Mouse (Mus musculus): ENCODE measurements around the gene Ascl5.

Gene Ascl5

DNA sequence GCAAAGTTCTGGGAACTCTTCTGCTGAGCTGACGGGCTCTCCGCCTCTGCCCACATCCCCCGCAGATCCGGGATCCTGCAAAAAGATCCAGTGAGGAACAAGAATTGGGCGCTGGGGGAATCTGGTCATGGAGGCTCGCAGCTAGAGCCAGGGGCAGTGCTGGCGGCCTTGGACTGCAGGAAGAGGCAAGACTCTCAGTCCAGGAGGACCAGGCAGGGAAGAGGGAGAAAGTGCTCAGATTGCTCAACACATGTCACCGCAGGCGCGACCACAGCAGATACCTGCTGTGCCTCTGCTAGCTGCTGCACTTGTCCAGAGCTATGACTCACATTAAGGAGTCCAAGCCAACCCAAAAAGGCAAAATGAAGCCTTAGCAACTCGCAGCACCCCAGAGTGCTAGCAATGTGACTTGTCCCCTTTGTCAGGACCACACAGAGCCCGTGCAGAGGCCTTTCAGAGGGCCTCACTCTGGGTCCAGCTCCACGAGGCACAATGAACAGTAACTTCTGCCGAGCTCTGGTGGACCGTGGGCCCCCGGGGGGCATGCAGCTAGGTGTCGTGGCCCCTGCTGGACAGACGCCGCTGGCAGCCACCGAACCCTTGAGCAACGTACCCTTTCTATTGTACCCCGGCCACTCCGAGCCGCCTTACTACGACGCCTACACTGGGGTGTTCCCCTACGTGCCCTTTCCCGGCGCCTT, at the start of gene Ascl5:
Ascl5 (plus strand) TSS at position 493 of the 701 bp plus-strand sequence.
- DNase-seq (ENCODE audit: low read depth, low spot score), result no peak

DNA sequence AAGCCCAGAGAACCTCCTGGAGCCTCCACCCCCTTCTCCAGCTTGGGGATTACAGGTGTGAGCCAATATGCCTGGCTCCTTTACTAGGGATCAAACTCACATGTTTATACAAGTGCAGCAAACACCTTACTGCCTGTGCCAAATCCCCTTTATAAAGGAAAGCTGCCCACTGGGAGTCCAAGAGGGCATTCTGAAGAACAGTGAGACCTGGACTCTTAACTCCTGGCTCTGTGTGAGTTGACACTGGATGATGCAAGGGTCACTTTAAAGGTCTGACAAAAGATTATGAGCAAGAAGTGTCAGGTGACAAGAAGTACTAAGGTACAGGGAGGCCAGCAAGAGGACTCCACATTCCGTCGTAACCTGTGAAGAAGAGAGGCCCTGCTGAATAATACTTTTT, 49.2 kb upstream of the Ascl5 start:
- no peak for DNase-seq (ENCODE audit: low read depth, low spot score)

DNA sequence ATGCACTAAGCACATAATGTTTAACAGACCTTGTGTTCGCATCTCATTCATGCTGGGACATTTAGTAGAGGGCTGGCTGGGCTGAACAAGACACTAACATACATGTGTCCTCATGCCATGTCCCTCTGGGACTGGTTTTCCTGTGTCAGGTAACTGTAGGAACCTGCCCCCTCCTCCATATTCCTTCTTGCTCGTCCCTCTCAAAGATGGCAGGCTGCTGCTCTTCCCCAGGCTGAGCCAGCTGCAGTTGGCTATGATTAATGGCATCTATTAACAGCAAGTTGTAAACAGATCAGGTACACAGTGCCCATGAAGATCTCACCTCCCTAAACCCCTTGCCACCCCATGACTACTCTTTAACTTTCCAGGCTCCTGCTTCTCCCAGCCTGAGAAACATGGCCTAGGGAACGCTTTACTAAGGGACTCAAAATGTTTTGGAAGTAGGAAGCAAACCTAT, 44.3 kb upstream of the Ascl5 start, which contains the start of gene Igfn1:
Igfn1 (minus strand) TSS at position 51 of the 457 bp plus-strand sequence.
- no peak for DNase-seq (ENCODE audit: low read depth, low spot score)

DNA sequence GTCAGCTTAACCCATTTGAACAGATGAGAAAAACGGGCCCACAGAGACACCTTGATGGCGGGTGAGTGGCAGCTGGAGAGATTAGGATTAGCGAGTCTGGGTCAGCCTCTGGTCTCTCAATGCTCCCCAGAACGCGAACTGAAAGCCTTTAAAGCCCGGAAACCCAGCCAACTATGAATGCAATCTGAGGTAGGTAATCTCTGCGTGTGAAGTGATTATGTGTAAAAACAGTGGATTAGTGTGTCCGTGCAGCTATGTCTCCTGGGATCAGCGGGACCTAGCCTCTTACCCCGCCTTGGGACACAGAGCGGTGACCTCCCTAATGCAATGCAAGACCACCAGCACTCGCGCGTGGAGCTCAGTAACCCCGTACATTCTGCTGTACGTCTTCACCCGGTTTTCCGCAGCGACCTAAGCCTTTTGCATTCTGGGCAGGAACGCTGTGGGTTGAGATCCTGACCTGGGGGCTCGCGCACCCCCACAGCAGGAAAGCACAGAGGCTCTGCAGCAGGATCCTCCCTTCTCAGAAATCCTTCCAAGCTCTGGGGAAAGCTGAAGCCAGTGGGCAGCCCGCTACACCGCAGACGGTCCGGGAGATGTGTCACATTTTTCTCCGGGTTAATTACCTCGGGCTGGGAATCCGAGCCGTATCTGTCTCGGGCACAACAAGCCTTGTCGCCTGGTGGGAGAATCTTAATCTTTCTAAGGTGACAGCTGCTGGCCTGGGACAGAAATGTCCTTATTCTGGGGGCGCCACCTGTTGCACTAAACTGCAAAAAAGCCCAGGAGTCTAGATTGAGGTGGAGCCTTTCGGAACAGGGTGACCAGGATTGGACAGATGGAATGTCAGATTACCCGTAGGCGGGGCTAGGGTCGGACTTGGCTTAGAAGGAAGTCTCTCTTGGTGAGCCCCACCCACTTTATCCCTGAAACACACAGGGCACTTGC, 43.1 kb upstream of the Ascl5 start, which contains the start of gene Tmem9:
Tmem9 (plus strand) TSS at position 940 of the 948 bp plus-strand sequence.
- no peak for DNase-seq (ENCODE audit: low read depth, low spot score)

DNA sequence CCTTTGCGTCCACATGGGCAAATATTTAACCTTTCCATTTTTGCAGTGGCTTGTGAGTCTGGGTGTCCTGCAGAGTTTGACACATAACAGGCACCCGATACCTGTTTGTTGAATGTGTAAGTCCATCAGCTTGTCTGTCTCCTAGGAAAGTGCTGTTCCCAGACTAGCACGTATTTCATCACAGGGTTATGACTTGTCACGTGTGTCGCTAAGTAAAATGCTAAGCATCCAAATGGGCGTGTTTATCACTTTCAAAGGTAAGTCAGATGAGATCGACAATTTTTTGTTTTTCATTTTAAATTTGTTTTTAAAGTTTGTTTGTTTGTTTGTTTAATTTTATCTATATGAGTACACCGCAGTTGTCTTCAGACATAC, 42.5 kb upstream of the Ascl5 start:
- no peak for DNase-seq (ENCODE audit: low read depth, low spot score)

DNA sequence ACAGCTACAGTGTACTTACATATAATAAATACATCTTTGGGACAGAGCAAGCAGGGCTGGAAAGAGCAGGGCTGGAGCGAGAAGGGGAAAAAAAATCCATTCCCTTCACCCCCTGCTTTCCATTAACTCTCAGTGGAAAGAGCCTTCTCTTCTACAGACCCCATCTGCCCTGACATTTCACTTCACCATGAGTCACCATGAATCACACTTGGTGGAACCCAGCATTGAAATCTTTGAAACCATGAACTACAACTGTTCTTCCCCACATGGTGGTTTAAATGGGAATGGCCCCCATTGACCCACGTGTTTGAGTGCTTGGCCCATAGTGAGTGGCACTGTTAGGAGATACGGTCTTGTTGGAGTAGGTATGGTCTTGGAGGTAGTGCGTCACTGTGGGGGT, 40.4 kb upstream of the Ascl5 start:
- no peak for DNase-seq (ENCODE audit: low read depth, low spot score)

DNA sequence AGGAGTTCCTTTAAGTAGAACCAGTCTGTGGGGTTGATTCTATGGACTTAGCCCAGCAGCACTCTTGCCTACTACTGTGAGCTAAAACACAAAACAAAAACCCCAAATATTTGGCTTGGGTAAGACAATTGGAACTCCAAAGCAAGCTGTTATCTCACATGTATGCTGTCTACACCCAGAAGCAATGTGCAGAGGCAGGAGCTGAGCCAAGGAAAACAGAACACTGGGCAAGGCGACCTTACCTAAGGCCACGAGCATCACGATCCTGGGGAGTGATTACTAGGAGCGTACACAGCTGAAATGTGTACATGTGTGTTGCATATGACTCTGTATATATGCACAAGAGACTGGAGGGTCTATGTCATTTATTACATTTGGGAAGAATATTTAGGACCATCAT, 37.1 kb upstream of the Ascl5 start:
- DNase-seq (ENCODE audit: low read depth, low spot score), result no peak

DNA sequence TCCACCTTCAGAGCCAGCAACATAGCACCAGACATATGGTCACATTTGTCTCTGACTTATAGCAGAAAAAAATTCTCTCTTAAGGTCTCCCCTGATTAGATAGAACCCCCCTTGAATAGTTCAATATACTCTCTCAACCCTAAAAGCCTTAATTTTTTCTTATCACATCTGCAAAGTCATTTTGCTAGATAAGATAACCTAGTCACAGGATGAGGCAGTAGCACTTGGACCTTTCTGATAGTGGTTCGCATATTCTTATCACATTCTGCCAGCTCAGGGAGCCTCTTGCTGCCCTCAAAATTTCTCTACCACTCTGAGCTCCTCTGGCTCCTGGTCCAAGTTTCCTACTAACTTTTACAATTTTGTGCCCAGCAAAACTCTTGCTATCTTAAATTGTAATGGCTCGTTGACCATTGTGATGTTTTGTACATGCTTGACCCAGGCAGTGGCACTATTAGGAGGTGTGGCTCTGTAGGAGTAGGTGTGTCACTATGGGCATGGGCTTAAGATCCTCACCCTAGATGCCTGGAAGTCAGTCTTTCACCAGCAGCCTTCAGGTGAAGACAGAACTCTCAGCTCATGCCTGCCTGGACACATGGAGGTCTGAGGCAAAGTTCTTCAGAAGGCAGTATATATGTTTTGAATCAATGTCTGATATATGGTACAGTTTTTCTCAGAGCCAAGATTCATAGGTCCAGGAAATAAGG, 35.7 kb upstream of the Ascl5 start:
- no peak for DNase-seq (ENCODE audit: low read depth, low spot score)

DNA sequence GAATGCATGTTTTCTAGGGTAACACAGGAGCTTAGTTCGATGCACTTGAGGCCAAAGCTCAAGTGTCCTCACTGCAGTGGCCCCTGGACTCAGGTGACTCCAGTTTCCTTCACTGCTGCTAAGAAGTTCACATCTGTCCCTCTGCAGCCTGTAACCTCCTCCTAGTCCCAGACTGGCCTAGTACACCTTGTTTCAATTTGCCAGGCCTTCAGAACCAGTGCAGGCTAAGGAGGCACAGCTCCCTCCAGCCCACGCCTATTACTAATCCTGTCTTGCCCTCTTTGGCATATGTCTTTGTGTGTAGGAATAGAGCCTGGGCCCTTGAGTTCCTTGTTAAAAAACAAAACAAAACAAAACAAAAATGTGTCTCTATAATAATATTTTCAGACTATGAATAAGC, 33.3 kb upstream of the Ascl5 start:
- DNase-seq (ENCODE audit: low read depth, low spot score), result no peak

DNA sequence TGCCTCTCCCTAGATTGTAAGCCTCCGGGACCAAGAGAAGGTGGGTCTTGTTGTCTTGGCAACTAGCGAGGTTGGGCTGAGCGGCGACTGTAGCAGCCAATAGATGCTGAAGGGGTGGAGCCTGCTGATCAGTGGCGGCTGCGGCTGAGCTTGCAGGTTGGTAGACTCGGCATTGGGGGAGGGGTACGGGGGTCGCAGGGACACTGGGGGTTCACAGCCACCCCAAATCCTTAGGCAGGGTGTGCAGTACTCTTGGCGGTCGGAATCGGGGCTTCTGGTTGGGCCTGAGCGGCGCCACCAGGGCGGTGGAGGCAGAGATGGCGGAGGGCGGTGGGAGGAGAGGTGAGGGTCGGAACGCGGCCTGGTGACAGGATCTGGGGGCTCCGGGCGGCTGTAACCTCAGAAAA, 32.7 kb upstream of the Ascl5 start:
- peak; percentile 96 for DNase-seq (ENCODE audit: low read depth, low spot score)

DNA sequence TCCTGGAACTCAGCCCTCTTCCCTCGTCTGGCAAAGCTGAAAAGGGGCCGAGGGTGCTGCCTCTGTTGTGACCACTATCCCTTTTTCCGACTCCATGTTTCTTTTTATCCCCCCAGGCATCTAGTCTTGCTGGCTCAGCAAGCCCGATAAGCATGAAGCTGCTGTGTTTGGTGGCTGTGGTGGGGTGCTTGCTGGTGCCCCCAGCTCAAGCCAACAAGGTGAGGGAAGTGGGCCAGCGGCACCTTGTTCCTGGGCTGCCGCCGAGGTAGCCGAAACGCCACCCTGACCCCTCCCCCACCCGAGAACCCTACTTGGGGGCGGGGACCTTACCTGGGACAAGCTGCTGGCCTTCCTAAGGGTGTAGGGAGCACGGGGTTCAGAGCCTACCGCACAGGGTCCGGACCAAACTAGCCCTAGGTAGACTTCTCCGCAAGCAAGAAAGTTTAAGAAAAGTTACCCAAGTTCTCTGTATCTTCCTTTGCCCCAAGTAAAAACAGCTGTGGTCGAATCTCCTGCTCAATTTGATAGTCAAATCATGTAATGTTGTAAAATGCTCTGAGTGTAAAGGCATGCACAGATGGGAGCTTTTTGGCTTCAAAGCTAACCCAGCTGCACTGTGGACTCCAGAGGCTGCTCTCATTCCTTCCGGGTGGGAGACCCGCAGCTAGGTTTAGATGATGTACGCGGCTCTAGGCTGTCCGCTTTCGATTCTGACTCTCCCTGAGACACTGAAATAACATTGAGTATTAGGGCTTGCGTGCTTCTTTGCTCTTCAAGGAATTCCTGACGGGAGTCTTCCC, 32.0 kb upstream of the Ascl5 start:
- no peak for DNase-seq (ENCODE audit: low read depth, low spot score)

DNA sequence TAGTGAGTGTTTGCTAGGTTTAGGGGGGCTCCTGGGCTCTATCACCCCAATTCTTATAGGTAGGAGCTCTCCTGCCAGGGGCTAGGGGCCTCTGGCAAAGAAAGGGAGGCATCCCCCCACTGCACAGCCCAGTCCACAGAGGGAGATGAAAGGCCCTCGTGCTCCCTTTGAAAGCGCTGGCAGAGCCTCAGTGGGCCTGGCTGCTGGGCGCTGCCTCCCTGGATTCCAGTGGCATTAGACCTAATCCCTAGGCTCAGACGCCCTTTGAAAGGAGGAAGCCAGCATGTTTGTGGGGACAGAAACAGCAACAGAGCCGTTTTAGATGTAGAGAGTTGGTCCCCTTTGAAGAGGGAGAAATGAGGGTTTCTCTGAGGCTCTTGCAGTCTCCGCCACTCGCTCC, 20.4 kb upstream of the Ascl5 start:
- DNase-seq (ENCODE audit: low read depth, low spot score), result no peak

DNA sequence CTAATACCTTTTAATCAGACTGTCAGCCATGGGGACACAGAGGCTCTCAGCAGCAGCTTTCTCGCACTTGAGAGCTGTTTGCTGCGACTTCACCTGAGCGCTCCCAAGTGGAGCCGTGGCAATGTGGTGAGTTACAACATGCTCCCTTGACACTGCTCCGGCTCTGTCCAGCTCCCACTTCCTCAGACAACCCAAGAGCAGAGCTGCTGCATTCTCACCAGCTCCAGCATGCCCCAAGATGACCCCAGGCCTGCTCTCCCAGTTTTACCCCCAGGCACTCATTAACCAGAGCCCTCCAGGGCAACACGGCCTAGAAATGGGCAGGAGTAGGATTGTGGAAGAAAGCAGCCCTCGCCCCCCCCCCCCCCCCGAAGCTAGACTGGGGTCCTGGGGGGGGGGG, 18.9 kb upstream of the Ascl5 start:
- DNase-seq (ENCODE audit: low read depth, low spot score), result no peak

DNA sequence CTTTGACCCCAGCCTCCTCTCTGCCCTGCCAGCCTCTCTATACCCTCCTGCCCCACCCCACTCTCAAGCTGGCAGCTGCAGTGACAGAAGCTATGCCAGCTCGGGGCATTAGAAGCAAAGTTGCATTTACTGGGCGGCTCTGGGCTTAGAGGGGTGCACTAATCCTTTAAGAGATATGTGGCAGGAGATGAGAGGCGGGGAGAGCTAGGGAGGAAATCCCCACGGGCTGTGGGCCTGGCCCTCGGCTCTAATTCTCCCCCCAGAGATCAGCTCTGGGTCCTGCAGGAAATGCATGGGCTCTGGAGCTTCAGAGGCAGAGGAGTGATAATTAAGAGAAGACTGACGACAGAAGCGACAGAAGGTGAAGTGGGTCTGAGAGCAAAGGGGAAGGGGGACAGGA, 17.6 kb upstream of the Ascl5 start:
- no peak for DNase-seq (ENCODE audit: low read depth, low spot score)

DNA sequence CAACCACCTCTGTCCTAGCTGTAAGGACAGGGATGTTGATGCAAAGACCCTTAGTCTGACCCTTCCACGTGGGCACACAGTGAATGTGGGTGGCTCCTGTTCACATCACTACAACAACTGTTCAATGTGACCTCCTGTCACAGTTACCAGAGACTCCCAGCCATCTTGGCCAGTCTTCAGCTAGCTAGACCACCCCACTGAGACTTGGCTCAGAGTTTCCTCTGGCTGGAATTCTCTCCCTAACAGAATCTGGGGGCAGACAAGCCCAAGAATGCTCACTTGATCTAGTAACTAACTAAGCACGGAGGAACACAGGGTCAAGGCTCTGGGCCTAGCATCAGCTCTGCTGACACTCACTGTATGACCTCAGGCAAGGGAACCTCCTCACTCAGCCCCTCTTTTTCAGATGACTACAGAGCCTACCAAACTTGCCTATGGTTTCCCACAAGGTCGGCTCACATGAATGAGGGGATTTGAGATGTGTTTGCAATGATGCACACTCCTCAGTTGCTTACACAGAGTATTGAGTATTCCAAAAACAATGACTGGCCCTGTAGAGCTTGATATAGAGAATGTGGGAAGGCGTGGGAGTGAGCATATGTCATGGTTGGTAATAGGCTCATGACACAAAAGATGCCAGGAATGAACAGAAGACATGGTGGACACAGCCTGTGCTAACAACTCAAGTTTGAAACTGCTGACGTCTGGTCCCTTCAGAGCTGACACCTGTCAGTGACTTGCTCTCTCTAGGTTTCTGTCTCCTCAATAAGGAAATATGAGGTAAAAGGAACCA, 11.7 kb upstream of the Ascl5 start:
- peak; percentile 68 for DNase-seq (ENCODE audit: low read depth, low spot score)

DNA sequence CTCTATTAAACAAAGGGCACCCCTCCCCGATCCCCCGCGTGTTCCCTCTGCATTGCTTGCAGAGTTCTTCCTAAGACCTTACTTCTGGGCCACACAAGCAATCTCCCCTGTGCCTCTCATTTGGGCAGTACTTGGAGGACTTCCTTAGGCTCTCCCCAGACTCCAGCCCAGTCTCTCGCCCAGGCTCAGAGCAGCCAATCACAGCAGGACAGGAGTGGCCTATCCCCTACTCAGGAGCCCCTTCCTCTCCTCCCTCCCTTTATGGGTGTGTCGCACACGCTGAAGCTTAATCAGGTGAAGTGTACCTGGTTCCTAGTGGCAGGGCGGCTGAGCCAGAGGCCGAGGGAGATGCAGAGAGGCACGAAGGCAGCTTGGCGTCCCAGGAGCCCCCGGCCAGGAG, 10.2 kb upstream of the Ascl5 start:
- DNase-seq (ENCODE audit: low read depth, low spot score), result no peak

DNA sequence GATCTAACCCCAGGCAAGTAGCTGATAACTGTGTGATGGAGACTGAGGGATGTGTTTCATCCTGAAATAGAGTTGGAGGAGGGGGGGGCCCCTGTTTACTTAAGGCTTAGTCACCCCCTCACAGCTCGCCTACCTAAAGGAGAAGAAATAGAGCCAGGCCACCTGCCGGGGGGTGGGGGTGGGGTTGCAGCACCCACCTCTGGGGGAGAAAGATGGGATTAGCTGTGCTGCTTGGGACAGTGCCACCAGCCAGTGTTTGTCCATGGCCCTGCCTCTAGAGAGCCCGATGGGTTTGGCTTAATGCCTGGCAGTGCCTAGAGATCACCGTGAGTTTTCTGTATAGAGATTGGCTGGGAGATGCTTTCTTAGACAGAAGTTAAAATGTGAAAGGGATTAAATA, 9.7 kb upstream of the Ascl5 start:
- no peak for DNase-seq (ENCODE audit: low read depth, low spot score)

DNA sequence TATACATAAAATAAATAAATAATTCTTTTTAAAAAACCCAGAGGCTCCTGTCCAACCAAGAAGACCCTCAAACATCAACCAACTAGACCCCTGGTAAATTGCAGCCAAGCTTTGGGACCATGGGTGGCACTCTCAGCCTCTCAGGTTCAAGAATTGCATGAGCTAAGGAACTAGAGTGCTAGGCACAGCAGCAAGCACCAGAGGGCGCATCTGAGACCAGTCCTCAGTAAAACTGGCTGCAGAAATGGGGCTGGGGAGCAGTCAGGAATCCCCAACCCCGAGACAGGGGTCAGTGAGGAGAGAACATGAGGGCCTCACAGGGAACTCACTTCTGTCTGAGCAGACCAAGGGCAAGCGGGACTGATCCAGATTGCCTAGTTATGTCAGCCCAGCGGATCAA, 4.8 kb upstream of the Ascl5 start:
- no peak for DNase-seq (ENCODE audit: low read depth, low spot score)

DNA sequence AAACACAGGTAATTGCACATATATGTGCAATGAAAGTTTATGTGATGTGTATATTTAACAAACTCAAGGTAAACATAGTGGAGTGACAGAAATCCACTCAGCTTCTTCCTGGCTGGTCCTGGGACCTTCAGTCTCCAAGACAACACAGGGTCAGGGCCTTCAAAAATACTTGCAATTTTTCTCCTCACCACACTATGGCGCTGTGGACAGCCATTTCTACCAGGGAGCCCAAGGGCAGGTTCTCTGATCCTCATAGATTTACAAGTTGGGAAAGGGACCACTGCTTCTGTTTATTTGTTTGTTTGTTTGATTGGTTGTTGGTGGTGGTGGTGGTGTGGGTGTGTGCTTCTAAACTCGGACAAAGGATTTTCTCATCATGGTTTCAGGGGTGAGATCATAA, 3.2 kb upstream of the Ascl5 start:
- DNase-seq (ENCODE audit: low read depth, low spot score), result no peak

DNA sequence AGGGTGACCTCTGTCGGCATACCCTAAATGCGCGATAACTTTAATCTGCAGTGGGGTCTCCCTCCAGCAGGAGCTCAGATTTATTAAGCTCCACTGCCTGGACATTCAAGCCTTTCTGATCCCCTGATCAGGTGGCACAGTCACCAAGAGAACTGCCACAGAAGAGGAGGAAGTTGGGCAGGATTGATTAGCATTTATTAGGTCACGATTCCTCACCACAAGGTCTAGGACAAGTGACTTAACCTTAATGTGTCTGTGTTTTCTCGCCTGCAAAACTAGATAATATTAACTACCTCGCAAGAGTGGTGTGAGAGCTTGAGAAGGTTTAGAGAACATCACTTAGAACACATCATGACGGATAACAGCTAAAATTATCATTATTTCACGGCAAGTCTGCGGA, 2.7 kb upstream of the Ascl5 start:
- DNase-seq (ENCODE audit: low read depth, low spot score), result no peak

DNA sequence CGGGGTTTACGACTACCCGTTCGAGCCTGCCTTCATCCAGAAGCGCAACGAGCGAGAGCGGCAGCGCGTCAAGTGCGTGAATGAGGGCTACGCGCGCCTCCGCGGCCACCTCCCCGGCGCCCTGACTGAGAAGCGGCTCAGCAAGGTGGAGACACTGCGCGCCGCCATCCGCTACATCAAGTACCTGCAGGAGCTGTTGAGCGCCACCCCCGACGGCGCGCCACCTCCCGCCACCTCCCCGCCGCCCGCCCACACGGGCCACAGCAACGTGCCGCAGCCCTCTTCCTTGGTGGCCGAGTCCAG, 360 bp downstream of the Ascl5 start:
- DNase-seq (ENCODE audit: low read depth, low spot score), result no peak
